Mouse (Mus musculus): Measurements from ENCODE around the gene Iqcc. TPM values are rescaled to one million over a fixed set of nuclear protein-coding genes. Genes with fewer than 3 reads are reported as not detected.
A peak's percentile ranks its signal among the peaks of the same experiment; 100 is the strongest.

The Iqcc gene
- polyA plus RNA-seq, 1 experiment, result 37.1 TPM

DNA sequence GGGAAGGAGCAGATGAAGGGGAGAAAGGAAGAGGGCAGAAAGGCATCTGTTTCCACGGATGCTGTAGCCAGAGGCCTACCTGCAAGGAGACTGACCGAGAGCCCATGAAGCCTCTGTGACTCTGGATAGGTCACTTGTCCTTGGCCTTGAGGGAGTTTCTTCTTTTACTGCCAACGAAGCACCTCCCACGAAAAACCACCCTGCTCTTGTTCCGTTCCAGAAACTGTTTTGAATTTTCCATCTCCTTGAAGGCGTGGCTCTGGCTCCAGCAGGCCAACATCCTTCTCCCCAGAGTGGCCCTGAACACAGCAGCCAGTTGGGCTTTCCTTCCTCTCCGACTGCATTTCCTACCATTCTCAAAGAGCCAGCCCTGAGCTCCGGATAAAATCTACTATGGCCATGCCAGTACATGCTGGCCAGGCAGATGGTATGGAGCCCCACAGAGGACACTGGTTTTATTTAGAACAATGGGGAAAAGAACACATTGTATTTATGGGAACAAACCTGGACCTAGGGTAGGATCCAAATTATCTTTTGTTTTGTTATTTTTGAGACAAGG is 2.5 kb upstream of the Iqcc start:
- 11% methylated on average over 8 of the region's 8 CpGs for WGBS
- DNase-seq, result peak; percentile 76 to 91
- H3K4me3 ChIP-seq (replicated peaks; ENCODE audit: insufficient read depth, low read depth, low read length), result peak overlapping the region; percentile 98
- peaks cover 18% of the 10 kb centered on the region for H3K4me1 ChIP-seq (ENCODE audit: control insufficient read depth, insufficient read depth, low read length)
- TF ChIP-seq CTCF (IDR thresholded peaks at IDR 0.05; ENCODE audit: borderline replicate concordance, insufficient read depth, low read depth, low read length) (no peak), POLR2A (IDR thresholded peaks at IDR 0.05; ENCODE audit: borderline replicate concordance, insufficient read depth, low read length) (peak; percentile 39; the same call in 1 of the 2 replicates)
- peak overlapping the region; percentile 90 for H3K27ac ChIP-seq (ENCODE audit: insufficient read depth, low read length)
- no peaks in the 10 kb centered on the region for H3K27me3 ChIP-seq (ENCODE audit: control insufficient read depth, insufficient read depth, low read length)

DNA sequence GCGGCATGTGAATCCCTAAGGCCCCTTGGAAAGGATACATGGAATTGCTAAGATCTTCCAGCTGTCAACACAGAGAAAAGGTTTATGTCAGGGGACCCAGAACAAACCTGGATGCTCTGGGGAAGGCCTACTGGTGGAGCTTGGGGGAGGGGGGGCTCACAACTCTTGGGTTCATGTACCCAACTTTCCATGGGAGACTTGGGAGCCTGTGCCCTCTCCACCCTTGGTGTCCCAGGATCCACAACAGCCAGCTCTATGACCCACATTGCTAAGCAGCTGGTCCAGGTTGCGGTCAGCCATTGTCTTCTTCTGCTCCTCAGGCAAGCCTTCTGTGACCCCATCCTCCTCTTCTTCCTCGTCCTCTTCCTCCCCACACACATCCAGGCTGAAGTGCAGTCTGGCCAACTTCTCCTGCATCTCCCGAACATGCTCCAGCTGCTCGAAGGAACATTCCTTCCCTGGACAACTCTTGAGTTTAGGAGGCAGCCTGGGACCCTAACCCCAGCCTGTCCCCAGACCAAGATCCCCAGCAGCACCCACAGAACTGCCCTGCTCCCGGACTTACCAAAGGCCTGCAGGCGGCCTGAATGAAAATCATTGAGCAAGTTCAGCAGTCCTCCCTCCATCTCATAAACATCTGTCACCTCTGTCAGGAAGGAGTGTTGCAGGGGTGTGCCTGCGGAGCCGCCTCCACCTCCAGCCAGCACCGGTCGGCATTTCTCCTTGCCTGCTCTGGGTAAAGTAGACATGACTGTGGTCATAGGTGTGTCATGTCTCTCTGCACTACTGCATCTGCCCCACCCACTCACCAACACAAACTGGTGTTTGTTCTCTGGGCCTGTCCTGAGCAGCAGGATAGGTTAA is 1.8 kb upstream of the Iqcc start:
- peak overlapping the region; percentile 57 for H3K4me3 ChIP-seq (replicated peaks; ENCODE audit: insufficient read depth, low read depth, low read length)
- WGBS, result 73% methylated on average over 11 of the region's 11 CpGs
- no peak for DNase-seq
- TF ChIP-seq POLR2A (IDR thresholded peaks at IDR 0.05; ENCODE audit: borderline replicate concordance, insufficient read depth, low read length) (no peak), CTCF (IDR thresholded peaks at IDR 0.05; ENCODE audit: borderline replicate concordance, insufficient read depth, low read depth, low read length) (no peak)
- peaks cover 18% of the 10 kb centered on the region for H3K4me1 ChIP-seq (ENCODE audit: control insufficient read depth, insufficient read depth, low read length)
- H3K27me3 ChIP-seq (ENCODE audit: control insufficient read depth, insufficient read depth, low read length), result no peaks in the 10 kb centered on the region
- peak overlapping the region; percentile 90 for H3K27ac ChIP-seq (ENCODE audit: insufficient read depth, low read length)

- TF ChIP-seq CTCF (IDR thresholded peaks at IDR 0.05; ENCODE audit: borderline replicate concordance, insufficient read depth, low read depth, low read length) (no peak), POLR2A (IDR thresholded peaks at IDR 0.05; ENCODE audit: borderline replicate concordance, insufficient read depth, low read length) (no peak)
- WGBS, result 96% methylated on average over 5 of the region's 5 CpGs
- DNase-seq, result peak in 1 of 2 experiments; percentile 26
- no peaks in the 10 kb centered on the region for H3K27me3 ChIP-seq (ENCODE audit: control insufficient read depth, insufficient read depth, low read length)
- H3K27ac ChIP-seq (ENCODE audit: insufficient read depth, low read length), result peak overlapping the region; percentile 90
- H3K4me3 ChIP-seq (replicated peaks; ENCODE audit: insufficient read depth, low read depth, low read length), result peak overlapping the region; percentile 62
- H3K4me1 ChIP-seq (ENCODE audit: control insufficient read depth, insufficient read depth, low read length), result peaks cover 12% of the 10 kb centered on the region
These were observed 868 bp downstream of the Iqcc start for GRCm38 (mm10) chr4:129618031-129618430.

GRCm38 (mm10) chr4:129617121-129617641 is 1.7 kb downstream of the Iqcc start:
- peaks cover 12% of the 10 kb centered on the region for H3K4me1 ChIP-seq (ENCODE audit: control insufficient read depth, insufficient read depth, low read length)
- 91% methylated on average over 7 of the region's 7 CpGs for WGBS
- TF ChIP-seq POLR2A (IDR thresholded peaks at IDR 0.05; ENCODE audit: borderline replicate concordance, insufficient read depth, low read length) (no peak), CTCF (IDR thresholded peaks at IDR 0.05; ENCODE audit: borderline replicate concordance, insufficient read depth, low read depth, low read length) (no peak)
- no peak overlapping the region for H3K4me3 ChIP-seq (replicated peaks; ENCODE audit: insufficient read depth, low read depth, low read length)
- no peak for DNase-seq
- no peak overlapping the region for H3K27ac ChIP-seq (ENCODE audit: insufficient read depth, low read length)
- no peaks in the 10 kb centered on the region for H3K27me3 ChIP-seq (ENCODE audit: control insufficient read depth, insufficient read depth, low read length)

- TF ChIP-seq POLR2A (IDR thresholded peaks at IDR 0.05; ENCODE audit: borderline replicate concordance, insufficient read depth, low read length), result no peak
- no peak for TF ChIP-seq CTCF (IDR thresholded peaks at IDR 0.05; ENCODE audit: borderline replicate concordance, insufficient read depth, low read depth, low read length)
- Histone ChIP-seq H3K27me3 (ENCODE audit: control insufficient read depth, insufficient read depth, low read length) (no peaks in the 10 kb centered on the region), H3K27ac (ENCODE audit: insufficient read depth, low read length) (no peak overlapping the region), H3K4me1 (ENCODE audit: control insufficient read depth, insufficient read depth, low read length) (peaks cover 12% of the 10 kb centered on the region), H3K4me3 (replicated peaks; ENCODE audit: insufficient read depth, low read depth, low read length) (no peak overlapping the region)
- DNase-seq, result no peak
- WGBS, result 91% methylated on average over 3 of the region's 3 CpGs
These were observed 2.3 kb downstream of the Iqcc start for GRCm38 (mm10) chr4:129616631-129617030.

GRCm38 (mm10) chr4:129615801-129616290 is 3.1 kb downstream of the Iqcc start:
- TF ChIP-seq CTCF (IDR thresholded peaks at IDR 0.05; ENCODE audit: borderline replicate concordance, insufficient read depth, low read depth, low read length), result no peak

DNA sequence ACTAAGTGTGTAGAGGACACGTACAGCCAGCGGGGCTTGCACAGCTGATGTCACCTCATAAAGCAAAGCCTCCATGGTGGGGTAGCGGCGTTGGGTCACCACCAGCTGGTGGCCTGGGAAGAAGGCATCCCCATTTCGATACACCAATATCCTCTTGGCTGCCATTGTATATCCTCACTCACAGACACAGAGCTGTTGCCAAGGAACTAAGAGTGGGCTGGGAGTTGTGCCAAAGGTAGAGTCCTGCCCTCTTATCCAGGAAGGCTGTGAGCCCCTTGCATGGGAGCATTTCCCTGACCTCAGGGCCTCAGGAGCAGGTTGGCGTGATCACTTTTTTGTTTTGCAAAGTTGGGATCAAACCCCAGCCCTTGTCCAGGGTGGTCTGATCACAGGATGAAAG is 4.8 kb downstream of the Iqcc start, which contains the start of gene Dcdc2b:
Gene Dcdc2b, minus strand, starts transcription at position 165 of the 400 bp plus-strand sequence.
- peak in 1 of 2 experiments; percentile 38 for DNase-seq
- Histone ChIP-seq H3K4me3 (replicated peaks; ENCODE audit: insufficient read depth, low read depth, low read length) (no peak within 1 kb of the TSS), H3K27ac (ENCODE audit: insufficient read depth, low read length) (no peak within 1 kb of the TSS), H3K27me3 (ENCODE audit: control insufficient read depth, insufficient read depth, low read length) (no peaks in the 10 kb centered on the region), H3K4me1 (ENCODE audit: control insufficient read depth, insufficient read depth, low read length) (peaks cover under 1% of the 10 kb centered on the region; the same call in 1 of the 2 replicates)
- 26% methylated on average over 6 of the region's 6 CpGs for WGBS
- no peak for TF ChIP-seq POLR2A (IDR thresholded peaks at IDR 0.05; ENCODE audit: borderline replicate concordance, insufficient read depth, low read length)
- no peak for TF ChIP-seq CTCF (IDR thresholded peaks at IDR 0.05; ENCODE audit: borderline replicate concordance, insufficient read depth, low read depth, low read length)

More at GRCm38 (mm10) chr4:129615801-129616290, 3.1 kb downstream of the Iqcc start:
- WGBS, result 76% methylated on average over 9 of the region's 9 CpGs
- H3K4me1 ChIP-seq (ENCODE audit: control insufficient read depth, insufficient read depth, low read length), result peaks cover 8% of the 10 kb centered on the region
- H3K27me3 ChIP-seq (ENCODE audit: control insufficient read depth, insufficient read depth, low read length), result no peaks in the 10 kb centered on the region
- no peak for DNase-seq
- no peak overlapping the region for H3K27ac ChIP-seq (ENCODE audit: insufficient read depth, low read length)
- H3K4me3 ChIP-seq (replicated peaks; ENCODE audit: insufficient read depth, low read depth, low read length), result no peak overlapping the region

Data from cerebellum, adult 2 months (tissue).